Comparison of ENCODE assay signal across 12 mouse cellular contexts in genomic region chr4:97657586-97657985, GRCm38 (mm10).
A peak's percentile ranks its signal among the peaks of the same experiment; 100 is the strongest.
DNase-seq lines count a peak whose midpoint lies in the region; ATAC-seq lines count a peak whose summit lies in the region.
"Had no signal": no experiment of that assay in that cellular context is flagged by ENCODE, and none has a peak within 500 bp of the region (broad histone marks: within the 10 kb centered on the region; RNA-seq: fewer than 3 reads in every experiment).

No protein-coding gene starts in this region.

- no peak for DNase-seq in lung, postnatal 14 days
- DNase-seq in embryonic facial prominence, embryonic 10.5 days (ENCODE audit: low spot score) = peak; percentile 67
- DNase-seq in thymus, postnatal 0 days (ENCODE audit: low spot score) = peak; percentile 50
- no peak for DNase-seq in midbrain, embryonic 14.5 days
- DNase-seq in right cerebral cortex, postnatal 25 days = no peak

- no peak overlapping the region for H3K4me3 ChIP-seq in lung, embryonic 16.5 days (ENCODE audit: low read length)
- H3K4me3 ChIP-seq in embryonic facial prominence, embryonic 10.5 days = no peak overlapping the region
- H3K4me3 ChIP-seq in midbrain, embryonic 14.5 days (replicated peaks; ENCODE audit: low read depth, low read length) = no peak overlapping the region
- H3K4me3 ChIP-seq in hindbrain, embryonic 16.5 days (ENCODE audit: low read length) = no peak overlapping the region
- H3K4me3 ChIP-seq: embryonic facial prominence, embryonic 15.5 days; hindbrain, embryonic 15.5 days had no signal

- ATAC-seq in lung, embryonic 16.5 days (ENCODE audit: low read depth) = peak; percentile 71
- peak; percentile 98 for ATAC-seq in hematopoietic stem cell, adult 5-6 weeks (replicated peaks in 1 of 2; ENCODE audit: insufficient read depth in 1 of 2, low FRiP score in 2 of 2, low TSS enrichment in 1 of 2, low read depth in 1 of 2, poor library complexity in 2 of 2, severe bottlenecking in 2 of 2)
- no peak for ATAC-seq in midbrain, embryonic 14.5 days (ENCODE audit: low FRiP score, low TSS enrichment)
- ATAC-seq in hindbrain, embryonic 16.5 days = no peak
- ATAC-seq: midbrain, embryonic 16.5 days had no signal

- H3K4me1 ChIP-seq in lung, embryonic 16.5 days (replicated peaks; ENCODE audit: control insufficient read depth, insufficient read depth, low read length) = no peaks in the 10 kb centered on the region
- H3K4me1 ChIP-seq in embryonic facial prominence, embryonic 10.5 days = peaks cover 21% of the 10 kb centered on the region
- no peaks in the 10 kb centered on the region for H3K4me1 ChIP-seq in midbrain, embryonic 14.5 days (ENCODE audit: control insufficient read depth, insufficient read depth, low read length)
- no peaks in the 10 kb centered on the region; the same call in 1 of the 2 replicates for H3K4me1 ChIP-seq in hindbrain, embryonic 16.5 days (ENCODE audit: control insufficient read depth, insufficient read depth, low read depth, low read length)
- H3K4me1 ChIP-seq: embryonic facial prominence, embryonic 15.5 days; hindbrain, embryonic 15.5 days had no signal

- no peak overlapping the region for H3K27ac ChIP-seq in lung, embryonic 16.5 days (ENCODE audit: low read length)
- H3K27ac ChIP-seq in embryonic facial prominence, embryonic 10.5 days (replicated peaks) = peak overlapping the region; percentile 51; the same call in 1 of the 2 replicates
- H3K27ac ChIP-seq in midbrain, embryonic 14.5 days (replicated peaks; ENCODE audit: low read depth, low read length) = no peak overlapping the region
- H3K27ac ChIP-seq in hindbrain, embryonic 16.5 days (ENCODE audit: low read depth, low read length) = no peak overlapping the region
- H3K27ac ChIP-seq: hindbrain, embryonic 15.5 days had no signal

- no peaks in the 10 kb centered on the region for H3K27me3 ChIP-seq in lung, embryonic 16.5 days (ENCODE audit: control insufficient read depth, insufficient read depth, low read depth, low read length)
- no peaks in the 10 kb centered on the region for H3K27me3 ChIP-seq in embryonic facial prominence, embryonic 10.5 days (replicated peaks; ENCODE audit: low read depth, poor library complexity, severe bottlenecking)
- no peaks in the 10 kb centered on the region for H3K27me3 ChIP-seq in midbrain, embryonic 14.5 days (ENCODE audit: control insufficient read depth, insufficient read depth, low read length)
- no peaks in the 10 kb centered on the region for H3K27me3 ChIP-seq in hindbrain, embryonic 16.5 days (replicated peaks; ENCODE audit: control insufficient read depth, insufficient read depth, low read length)
- H3K27me3 ChIP-seq: embryonic facial prominence, embryonic 15.5 days; hindbrain, embryonic 15.5 days had no signal

- 54% methylated on average over 3 of the region's 3 CpGs for WGBS in lung, embryonic 16.5 days
- 45% methylated on average over 3 of the region's 3 CpGs for WGBS in embryonic facial prominence, embryonic 10.5 days
- 95% methylated on average over 3 of the region's 3 CpGs for WGBS in midbrain, embryonic 14.5 days
- 97% methylated on average over 3 of the region's 3 CpGs for WGBS in hindbrain, embryonic 16.5 days

- no peak overlapping the region for H3K9ac ChIP-seq in lung, embryonic 16.5 days (ENCODE audit: low read length)
- no peak overlapping the region for H3K9ac ChIP-seq in midbrain, embryonic 14.5 days (replicated peaks; ENCODE audit: low read length)
- H3K9ac ChIP-seq in hindbrain, embryonic 16.5 days (ENCODE audit: low read depth, low read length) = no peak overlapping the region
- H3K9ac ChIP-seq: embryonic facial prominence, embryonic 15.5 days; hindbrain, embryonic 15.5 days had no signal

- no peaks in the 10 kb centered on the region for H3K9me3 ChIP-seq in lung, embryonic 16.5 days (ENCODE audit: control insufficient read depth, low read length)
- no peaks in the 10 kb centered on the region for H3K9me3 ChIP-seq in embryonic facial prominence, embryonic 10.5 days
- H3K9me3 ChIP-seq in midbrain, embryonic 14.5 days (ENCODE audit: control insufficient read depth, low read length) = no peaks in the 10 kb centered on the region
- no peaks in the 10 kb centered on the region for H3K9me3 ChIP-seq in hindbrain, embryonic 16.5 days (ENCODE audit: control insufficient read depth, low read length)
- H3K9me3 ChIP-seq: embryonic facial prominence, embryonic 15.5 days; hindbrain, embryonic 15.5 days had no signal

- no peaks in the 10 kb centered on the region for H3K36me3 ChIP-seq in lung, embryonic 16.5 days (ENCODE audit: control insufficient read depth, insufficient read depth, low read length)
- H3K36me3 ChIP-seq in embryonic facial prominence, embryonic 10.5 days (replicated peaks) = no peaks in the 10 kb centered on the region
- no peaks in the 10 kb centered on the region for H3K36me3 ChIP-seq in midbrain, embryonic 14.5 days (ENCODE audit: control insufficient read depth, insufficient read depth, low read length)
- H3K36me3 ChIP-seq in hindbrain, embryonic 16.5 days (ENCODE audit: control insufficient read depth, insufficient read depth, low read length) = no peaks in the 10 kb centered on the region
- H3K36me3 ChIP-seq: embryonic facial prominence, embryonic 15.5 days; hindbrain, embryonic 15.5 days had no signal

- no peak overlapping the region for H3K4me2 ChIP-seq in lung, embryonic 16.5 days (ENCODE audit: low read depth, low read length)
- H3K4me2 ChIP-seq in midbrain, embryonic 14.5 days (ENCODE audit: low read length) = no peak overlapping the region
- H3K4me2 ChIP-seq in hindbrain, embryonic 16.5 days (ENCODE audit: low read length) = no peak overlapping the region
- H3K4me2 ChIP-seq: embryonic facial prominence, embryonic 15.5 days; hindbrain, embryonic 15.5 days; liver, embryonic 11.5 days had no signal

Comparison
In these comparisons a context has a peak if more than half of its experiments do, and no peak if none do; other contexts are left out.
1. ATAC-seq: peak in lung, embryonic 16.5 days (single experiment) and hematopoietic stem cell, adult 5-6 weeks (2 of 2); none in midbrain, embryonic 14.5 days (single experiment) and hindbrain, embryonic 16.5 days (single experiment).
2. DNase-seq: peak in embryonic facial prominence, embryonic 10.5 days (single experiment) and thymus, postnatal 0 days (single experiment); none in lung, postnatal 14 days (single experiment), midbrain, embryonic 14.5 days (single experiment) and right cerebral cortex, postnatal 25 days (single experiment).